1 mouse cellular context compared by ENCODE assay signal in the genomic region with DNA sequence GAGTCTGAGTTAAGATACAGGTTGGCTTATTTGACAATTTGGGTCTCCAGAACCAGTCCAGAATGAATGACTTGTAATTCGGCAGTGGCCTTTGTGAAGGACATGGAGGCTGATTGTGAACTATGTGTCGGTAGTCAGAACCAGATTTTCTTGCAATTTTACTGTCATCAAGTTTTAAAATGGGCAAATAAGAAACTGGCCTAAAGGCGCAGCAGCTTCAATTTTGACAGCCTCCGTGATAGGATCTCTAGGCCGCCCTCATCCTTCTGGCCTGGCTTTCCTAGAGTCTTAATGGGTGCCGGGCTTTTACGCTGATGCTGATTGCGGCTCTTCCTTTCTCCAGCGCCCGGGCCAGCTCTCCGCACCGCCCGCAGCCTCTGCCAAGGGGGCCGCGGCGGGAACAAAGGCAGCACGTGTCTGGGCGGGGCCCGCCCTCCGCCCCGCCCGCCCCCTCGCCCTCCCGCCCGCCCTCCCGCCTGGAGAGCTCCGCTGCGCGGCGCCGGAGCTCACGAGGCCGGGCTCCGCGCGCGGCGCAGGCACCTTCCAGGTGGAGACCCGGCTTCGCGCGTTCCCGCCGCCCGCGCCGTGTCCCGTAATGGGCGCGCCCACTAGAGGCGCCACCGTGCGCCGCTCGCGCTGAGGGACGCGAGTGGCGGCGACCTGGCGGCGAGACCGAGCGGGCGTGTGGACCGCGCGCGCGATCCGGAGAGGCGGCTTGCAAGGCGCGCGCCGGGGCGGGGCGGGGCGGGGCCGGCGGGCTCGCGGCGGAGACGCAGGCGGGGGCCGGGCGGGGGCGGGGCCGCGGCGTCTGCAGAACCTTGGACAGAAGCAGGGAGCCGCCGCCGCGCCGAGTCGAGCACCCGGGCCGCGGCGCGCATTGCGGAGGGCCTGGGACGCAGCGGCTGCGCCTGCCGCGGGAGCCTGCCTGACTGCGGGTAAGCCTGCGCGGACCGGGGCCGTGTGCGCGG.
TF ChIP-seq lines count a peak whose summit lies in the region.

Gene Cdk5r1, plus strand, starts transcription at position 802 of the 968 bp plus-strand sequence.

TF ChIP-seq in CH12.LX, 34 proteins besides CTCF, POLR2A, EP300 and RAD21 (continued from another document):
- TF ChIP-seq MEF2A (IDR thresholded peaks at IDR 0.05; ENCODE audit: borderline replicate concordance, low read depth, low read length) (peak; percentile 45; the same call in 1 of the 2 replicates), E2F4 (IDR thresholded peaks at IDR 0.05; ENCODE audit: insufficient replicate concordance, low read depth, low read length) (no peak), MXI1 (IDR thresholded peaks at IDR 0.05; ENCODE audit: low read depth, low read length) (peak; percentile 82), KAT2A (IDR thresholded peaks at IDR 0.05; ENCODE audit: insufficient replicate concordance, low read length) (no peak), ZC3H11A (IDR thresholded peaks at IDR 0.05; ENCODE audit: low read depth, low read length) (no peak), ETS1 (conservative IDR thresholded peaks at IDR 0.05; ENCODE audit: low read depth, low read length) (no peak), ZMIZ1 (IDR thresholded peaks at IDR 0.05; ENCODE audit: low read depth, low read length) (peak; percentile 64), GABPA (IDR thresholded peaks at IDR 0.05; ENCODE audit: insufficient replicate concordance, low read depth, low read length) (no peak), MAFK (IDR thresholded peaks at IDR 0.05; ENCODE audit: insufficient replicate concordance, low read length) (no peak), JUND (conservative IDR thresholded peaks at IDR 0.05; ENCODE audit: low read depth, low read length) (no peak), ELF1 (IDR thresholded peaks at IDR 0.05; ENCODE audit: low read depth, low read length) (no peak), RCOR1 (conservative IDR thresholded peaks at IDR 0.05; ENCODE audit: low read depth, low read length) (no peak), CHD2 (IDR thresholded peaks at IDR 0.05; ENCODE audit: low read length) (no peak), POLR2AphosphoS2 (IDR thresholded peaks at IDR 0.05; ENCODE audit: low read depth, low read length) (peak; percentile 57; the same call in 1 of the 2 replicates), SIN3A (IDR thresholded peaks at IDR 0.05; ENCODE audit: low read length) (0 out of 2 replicates have a peak, but pooled peaks have one; percentile 52), USF2 (conservative IDR thresholded peaks at IDR 0.05; ENCODE audit: low read depth, low read length) (no peak), NRF1 (IDR thresholded peaks at IDR 0.05; ENCODE audit: low read depth, low read length) (peak; percentile 16; the same call in 1 of the 2 replicates), SMC3 (IDR thresholded peaks at IDR 0.05; ENCODE audit: low read depth, low read length) (peak; percentile 3; the same call in 1 of the 2 replicates), USF1 (IDR thresholded peaks at IDR 0.05; ENCODE audit: low read depth, low read length) (peak; percentile 43), JUN (IDR thresholded peaks at IDR 0.05; ENCODE audit: insufficient read depth, low read depth, low read length) (no peak), CHD1 (IDR thresholded peaks at IDR 0.05; ENCODE audit: low read depth, low read length) (no peak), NELFE (IDR thresholded peaks at IDR 0.05; ENCODE audit: low read depth, low read length) (peak; percentile 69), BHLHE40 (IDR thresholded peaks at IDR 0.05; ENCODE audit: low read depth, low read length) (peak; percentile 93), HCFC1 (IDR thresholded peaks at IDR 0.05; ENCODE audit: low read depth, low read length) (no peak), UBTF (IDR thresholded peaks at IDR 0.05; ENCODE audit: low read depth, low read length) (peak; percentile 95), MAX (IDR thresholded peaks at IDR 0.05; ENCODE audit: low read length) (peak; percentile 75; the same call in 1 of the 2 replicates), TCF12 (IDR thresholded peaks at IDR 0.05; ENCODE audit: low read depth, low read length) (peak; percentile 43), TBP (conservative IDR thresholded peaks at IDR 0.05; ENCODE audit: low read depth, low read length) (no peak), MAZ (IDR thresholded peaks at IDR 0.05; ENCODE audit: low read depth, low read length) (no peak), IRF4 (IDR thresholded peaks at IDR 0.05; ENCODE audit: low read depth, low read length) (0 out of 2 replicates have a peak, but pooled peaks have one; percentile 24), ZNF384 (IDR thresholded peaks at IDR 0.05; ENCODE audit: low read depth, low read length) (no peak)
TF ChIP-seq in CH12.LX: peak in this region for 15.
